Mouse (Mus musculus): Measurements from ENCODE around the gene Vsig1. TPM values are rescaled to one million over a fixed set of nuclear protein-coding genes. Genes with fewer than 3 reads are reported as not detected.

The Vsig1 gene
- total and polyA plus RNA-seq, 2 experiments = not detected

DNA sequence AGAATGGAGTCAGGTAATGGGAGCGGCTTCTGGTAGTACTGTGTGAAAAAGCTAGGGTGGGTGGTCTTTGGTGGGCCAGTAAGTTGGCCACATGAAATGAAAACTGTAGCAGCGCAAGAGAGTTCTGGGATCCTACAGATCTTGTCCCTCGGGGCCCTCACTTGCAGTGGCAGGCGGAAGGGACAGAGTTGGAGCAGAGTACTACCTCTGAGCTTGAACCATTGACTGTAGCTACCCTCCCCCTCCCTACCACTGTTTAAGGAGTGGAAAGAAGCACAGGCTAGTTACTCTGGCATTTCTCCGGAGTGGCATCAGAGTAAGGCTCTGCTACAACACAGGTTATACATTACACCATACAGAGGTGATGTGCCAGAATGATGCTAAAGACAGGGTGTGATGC lies 49.6 kb downstream of the Vsig1 start:
- Histone ChIP-seq H3K36me3 (ENCODE audit: control insufficient read depth, insufficient read depth, low read length) (peaks cover 2% of the 10 kb centered on the region; the same call in 1 of the 2 replicates), H3K4me1 (ENCODE audit: control insufficient read depth, insufficient read depth, low read length) (no peaks in the 10 kb centered on the region; the same call in 1 of the 2 replicates), H3K4me3 (ENCODE audit: insufficient read depth, low read depth, low read length) (peak overlapping the region; percentile 54), H3K27me3 (ENCODE audit: control insufficient read depth, insufficient read depth, low read length) (no peaks in the 10 kb centered on the region), H3K27ac (replicated peaks; ENCODE audit: insufficient read depth, low read depth, low read length) (peak overlapping the region; percentile 26; the same call in 1 of the 2 replicates), H3K79me2 (ENCODE audit: control insufficient read depth, insufficient read depth, low read length) (no peaks in the 10 kb centered on the region), H3K9ac (ENCODE audit: low read depth, low read length) (peak overlapping the region; percentile 73)
- TF ChIP-seq CTCF (IDR thresholded peaks at IDR 0.05; ENCODE audit: low read depth, low read length) = no peak
- no peak for DNase-seq (ENCODE audit: extremely low read depth, low read depth, low spot score)
- 0% methylated on average over 5 of the region's 5 CpGs for WGBS

- H3K36me3 ChIP-seq (ENCODE audit: control insufficient read depth, insufficient read depth, low read length) = no peaks in the 10 kb centered on the region
- no peak overlapping the region for H3K9ac ChIP-seq (ENCODE audit: low read depth, low read length)
- no peaks in the 10 kb centered on the region for H3K27me3 ChIP-seq (ENCODE audit: control insufficient read depth, insufficient read depth, low read length)
- no peak for DNase-seq (ENCODE audit: extremely low read depth, low read depth, low spot score)
- H3K4me1 ChIP-seq (ENCODE audit: control insufficient read depth, insufficient read depth, low read length) = no peaks in the 10 kb centered on the region
- no peak overlapping the region for H3K27ac ChIP-seq (replicated peaks; ENCODE audit: insufficient read depth, low read depth, low read length)
- TF ChIP-seq CTCF (IDR thresholded peaks at IDR 0.05; ENCODE audit: low read depth, low read length) (no peak), POLR2A (IDR thresholded peaks at IDR 0.05; ENCODE audit: extremely low read depth, insufficient read depth, low read length) (no peak)
- no peaks in the 10 kb centered on the region; the same call in 1 of the 2 replicates for H3K79me2 ChIP-seq (ENCODE audit: control insufficient read depth, insufficient read depth, low read length)
- no peak overlapping the region for H3K4me3 ChIP-seq (ENCODE audit: insufficient read depth, low read depth, low read length)
- 100% methylated on average over 1 of the region's 1 CpGs for WGBS
Measured at GRCm38 (mm10) chrX:140978943-140979342, 71.5 kb downstream of the Vsig1 start.

GRCm38 (mm10) chrX:140979546-140979945 lies 72.1 kb downstream of the Vsig1 start:
- DNase-seq (ENCODE audit: extremely low read depth, low read depth, low spot score) = no peak
- 70% methylated on average over 2 of the region's 2 CpGs for WGBS
- H3K27ac ChIP-seq (replicated peaks; ENCODE audit: insufficient read depth, low read depth, low read length) = no peak overlapping the region
- H3K36me3 ChIP-seq (ENCODE audit: control insufficient read depth, insufficient read depth, low read length) = no peaks in the 10 kb centered on the region
- H3K27me3 ChIP-seq (ENCODE audit: control insufficient read depth, insufficient read depth, low read length) = no peaks in the 10 kb centered on the region
- no peak for TF ChIP-seq CTCF (IDR thresholded peaks at IDR 0.05; ENCODE audit: low read depth, low read length)
- TF ChIP-seq POLR2A (IDR thresholded peaks at IDR 0.05; ENCODE audit: extremely low read depth, insufficient read depth, low read length) = no peak
- H3K79me2 ChIP-seq (ENCODE audit: control insufficient read depth, insufficient read depth, low read length) = no peaks in the 10 kb centered on the region; the same call in 1 of the 2 replicates
- H3K4me1 ChIP-seq (ENCODE audit: control insufficient read depth, insufficient read depth, low read length) = no peaks in the 10 kb centered on the region
- H3K9ac ChIP-seq (ENCODE audit: low read depth, low read length) = no peak overlapping the region
- no peak overlapping the region for H3K4me3 ChIP-seq (ENCODE audit: insufficient read depth, low read depth, low read length)

GRCm38 (mm10) chrX:140980163-140980562 lies 72.8 kb downstream of the Vsig1 start:
- Histone ChIP-seq H3K36me3 (ENCODE audit: control insufficient read depth, insufficient read depth, low read length) (no peaks in the 10 kb centered on the region), H3K27me3 (ENCODE audit: control insufficient read depth, insufficient read depth, low read length) (no peaks in the 10 kb centered on the region), H3K9ac (ENCODE audit: low read depth, low read length) (no peak overlapping the region), H3K79me2 (ENCODE audit: control insufficient read depth, insufficient read depth, low read length) (no peaks in the 10 kb centered on the region; the same call in 1 of the 2 replicates), H3K27ac (replicated peaks; ENCODE audit: insufficient read depth, low read depth, low read length) (no peak overlapping the region), H3K4me3 (ENCODE audit: insufficient read depth, low read depth, low read length) (no peak overlapping the region), H3K4me1 (ENCODE audit: control insufficient read depth, insufficient read depth, low read length) (no peaks in the 10 kb centered on the region)
- DNase-seq (ENCODE audit: extremely low read depth, low read depth, low spot score) = no peak
- no peak for TF ChIP-seq POLR2A (IDR thresholded peaks at IDR 0.05; ENCODE audit: extremely low read depth, insufficient read depth, low read length)
- WGBS = 69% methylated on average over 4 of the region's 4 CpGs

- 39% methylated on average over 6 of the region's 6 CpGs for WGBS
- DNase-seq (ENCODE audit: extremely low read depth, low read depth, low spot score) = peak; percentile 31
Measured at GRCm38 (mm10) chrX:140983206-140983960, 76.0 kb downstream of the Vsig1 start.

GRCm38 (mm10) chrX:140984795-140985194 lies 77.4 kb downstream of the Vsig1 start:
- no peaks in the 10 kb centered on the region; the same call in 1 of the 2 replicates for H3K79me2 ChIP-seq (ENCODE audit: control insufficient read depth, insufficient read depth, low read length)
- 59% methylated on average over 6 of the region's 6 CpGs for WGBS
- H3K27me3 ChIP-seq (ENCODE audit: control insufficient read depth, insufficient read depth, low read length) = no peaks in the 10 kb centered on the region
- no peak for TF ChIP-seq CTCF (IDR thresholded peaks at IDR 0.05; ENCODE audit: low read depth, low read length)
- no peak for TF ChIP-seq POLR2A (IDR thresholded peaks at IDR 0.05; ENCODE audit: extremely low read depth, insufficient read depth, low read length)
- H3K4me3 ChIP-seq (ENCODE audit: insufficient read depth, low read depth, low read length) = no peak overlapping the region
- no peak overlapping the region for H3K9ac ChIP-seq (ENCODE audit: low read depth, low read length)
- no peak for DNase-seq (ENCODE audit: extremely low read depth, low read depth, low spot score)
- no peaks in the 10 kb centered on the region for H3K4me1 ChIP-seq (ENCODE audit: control insufficient read depth, insufficient read depth, low read length)
- H3K27ac ChIP-seq (replicated peaks; ENCODE audit: insufficient read depth, low read depth, low read length) = no peak overlapping the region
- H3K36me3 ChIP-seq (ENCODE audit: control insufficient read depth, insufficient read depth, low read length) = no peaks in the 10 kb centered on the region; the same call in 1 of the 2 replicates

More at GRCm38 (mm10) chrX:140983206-140983960, 76.0 kb downstream of the Vsig1 start:
- Histone ChIP-seq H3K27ac (replicated peaks; ENCODE audit: insufficient read depth, low read depth, low read length) (no peak overlapping the region), H3K9ac (ENCODE audit: low read depth, low read length) (no peak overlapping the region), H3K4me1 (ENCODE audit: control insufficient read depth, insufficient read depth, low read length) (no peaks in the 10 kb centered on the region), H3K36me3 (ENCODE audit: control insufficient read depth, insufficient read depth, low read length) (no peaks in the 10 kb centered on the region; the same call in 1 of the 2 replicates), H3K79me2 (ENCODE audit: control insufficient read depth, insufficient read depth, low read length) (no peaks in the 10 kb centered on the region; the same call in 1 of the 2 replicates), H3K27me3 (ENCODE audit: control insufficient read depth, insufficient read depth, low read length) (no peaks in the 10 kb centered on the region), H3K4me3 (ENCODE audit: insufficient read depth, low read depth, low read length) (no peak overlapping the region)
- no peak for TF ChIP-seq POLR2A (IDR thresholded peaks at IDR 0.05; ENCODE audit: extremely low read depth, insufficient read depth, low read length)
- TF ChIP-seq CTCF (IDR thresholded peaks at IDR 0.05; ENCODE audit: low read depth, low read length) = no peak

All from liver, adult 2 months (tissue).